Mouse (Mus musculus) central nervous system, embryonic 18 days (tissue): Measurements from ENCODE around the gene Tmem39b. TPM values are rescaled to one million over a fixed set of nuclear protein-coding genes. Genes with fewer than 3 reads are reported as not detected.

Experiments
- polyA plus RNA-seq: library from polyadenylated mRNA; depleted of rRNA; stranded (reverse); fragments of >200 nt; gene quantifications from 2 replicates; pipeline ENCODE4 v1.2.3, GENCODE M21; 2012; rRNA removed

Gene Tmem39b
- polyA plus RNA-seq: 42.1 and 47.1 TPM in 2 replicates

DNA sequence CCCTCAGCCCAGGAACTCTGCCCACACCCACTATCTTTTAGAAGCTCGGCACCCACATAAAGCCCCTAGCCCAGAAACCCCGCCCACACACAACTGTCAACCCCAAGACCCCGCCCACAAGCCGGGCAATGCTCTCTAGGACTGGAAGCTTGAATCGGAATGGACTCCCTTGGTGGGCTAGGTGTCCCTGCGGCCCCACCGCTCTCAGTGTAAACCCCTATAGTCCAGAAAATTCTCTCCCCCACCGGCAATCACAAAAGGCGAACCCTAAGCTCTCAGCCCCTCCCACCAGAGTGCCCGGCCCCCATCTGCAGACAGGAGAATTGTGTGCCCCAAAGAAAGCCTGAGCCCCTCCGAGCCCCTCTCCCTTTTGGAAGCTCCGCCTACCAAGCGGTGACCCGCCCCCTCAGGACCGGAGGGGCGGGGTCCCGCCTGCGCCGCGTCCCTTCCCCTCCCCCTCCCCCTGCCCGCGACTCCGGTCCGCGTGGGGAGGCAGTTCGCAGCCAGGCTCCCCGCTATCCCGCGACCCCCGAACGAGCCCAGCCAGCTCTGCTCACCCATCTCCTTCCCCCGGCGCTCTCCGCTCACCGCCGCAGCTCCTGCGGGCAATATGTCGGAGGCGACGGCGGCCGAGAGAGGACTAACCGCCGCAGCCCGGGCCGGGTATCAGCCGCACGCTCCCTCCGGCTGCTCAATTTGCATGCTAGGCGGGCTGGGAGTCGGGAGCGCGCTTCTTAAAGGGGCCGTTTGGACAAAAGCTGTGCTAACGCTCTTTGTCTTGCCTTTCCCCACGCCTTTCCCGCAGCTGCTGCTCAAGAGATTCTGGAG, at the start of gene Tmem39b:
TSS of gene Tmem39b (minus strand) at position 681 of the 828 bp plus-strand sequence.

DNA sequence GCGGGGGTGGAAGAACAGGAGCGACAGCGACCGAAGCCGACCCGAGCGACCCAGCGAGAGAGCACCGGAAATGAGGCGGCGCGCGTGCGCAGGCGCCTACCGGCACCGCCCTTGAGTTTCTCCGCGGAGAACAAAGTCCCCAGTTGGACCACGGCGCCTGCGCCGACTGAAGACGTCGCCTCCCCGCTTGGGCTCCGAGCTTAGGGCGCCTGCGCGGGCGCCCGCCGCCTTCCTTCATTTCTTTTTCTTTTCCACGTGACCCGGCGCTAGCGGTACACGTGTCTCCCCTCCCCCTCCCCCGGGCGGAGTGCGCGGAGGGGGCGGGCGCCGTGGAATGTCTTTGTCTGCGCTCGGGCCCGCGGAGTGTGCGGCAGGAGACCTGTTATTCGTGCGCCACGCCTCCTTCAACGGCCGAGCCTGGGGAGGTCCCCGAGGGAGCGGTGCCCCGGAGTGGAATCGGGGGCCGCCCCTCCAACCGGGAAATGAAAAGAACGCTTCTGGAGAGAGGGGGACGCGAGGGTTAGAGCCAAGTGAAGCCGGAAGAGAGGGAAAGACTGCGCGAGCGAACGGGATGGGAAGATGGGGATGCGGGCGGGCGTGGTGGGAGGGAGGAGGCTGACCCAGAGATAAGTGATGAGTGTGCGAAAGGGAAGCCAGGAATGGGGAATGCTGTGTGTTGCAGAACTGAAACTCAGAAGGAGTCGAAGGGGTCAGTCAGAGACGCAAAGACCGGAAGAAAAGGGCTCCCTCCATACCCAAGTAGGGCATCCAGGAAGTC, 45.8 kb upstream of the Tmem39b start, which contains the start of gene Khdrbs1:
TSS of gene Khdrbs1 (minus strand) at position 72 of the 778 bp plus-strand sequence.

DNA sequence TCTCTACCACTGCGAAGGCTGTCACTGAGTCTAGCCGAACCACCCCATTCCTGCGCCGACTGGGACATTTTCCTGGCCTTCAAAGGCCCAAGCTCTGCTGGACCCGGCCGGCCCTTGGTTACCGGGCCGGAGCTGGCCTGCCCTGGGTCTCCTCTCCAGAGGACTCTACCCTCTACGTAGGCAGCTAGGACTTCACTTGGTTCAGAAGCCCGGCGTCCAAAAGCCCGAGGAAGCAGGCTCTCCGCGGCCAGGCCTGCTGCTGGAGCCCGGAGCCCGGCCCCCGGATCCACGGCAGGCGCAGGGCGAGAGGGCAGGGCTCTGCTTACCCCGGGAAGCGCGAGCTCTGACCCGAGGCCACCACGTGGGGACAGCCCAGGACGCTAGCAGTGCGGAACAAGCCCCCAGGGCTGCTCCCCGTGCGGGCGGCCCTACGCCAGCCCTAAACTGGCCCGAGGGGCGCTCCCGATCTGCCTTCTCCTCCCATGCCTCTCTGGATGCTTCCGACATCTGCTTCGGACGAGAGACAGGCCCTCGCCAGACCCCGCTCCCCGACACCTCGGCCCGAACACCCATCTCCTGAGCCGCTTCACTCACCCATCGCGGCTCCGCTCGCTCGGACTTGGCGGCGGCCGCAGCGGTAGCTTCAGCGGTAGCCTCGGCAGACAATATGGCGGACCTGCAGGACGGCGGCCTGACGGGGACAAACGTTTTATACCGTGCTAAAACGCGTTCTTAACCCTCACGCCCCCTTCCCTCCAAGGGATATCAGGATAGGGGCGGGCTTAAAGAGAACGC, 24.4 kb downstream of the Tmem39b start, which contains the start of gene Kpna6:
TSS of gene Kpna6 (minus strand) at position 685 of the 795 bp plus-strand sequence.

DNA sequence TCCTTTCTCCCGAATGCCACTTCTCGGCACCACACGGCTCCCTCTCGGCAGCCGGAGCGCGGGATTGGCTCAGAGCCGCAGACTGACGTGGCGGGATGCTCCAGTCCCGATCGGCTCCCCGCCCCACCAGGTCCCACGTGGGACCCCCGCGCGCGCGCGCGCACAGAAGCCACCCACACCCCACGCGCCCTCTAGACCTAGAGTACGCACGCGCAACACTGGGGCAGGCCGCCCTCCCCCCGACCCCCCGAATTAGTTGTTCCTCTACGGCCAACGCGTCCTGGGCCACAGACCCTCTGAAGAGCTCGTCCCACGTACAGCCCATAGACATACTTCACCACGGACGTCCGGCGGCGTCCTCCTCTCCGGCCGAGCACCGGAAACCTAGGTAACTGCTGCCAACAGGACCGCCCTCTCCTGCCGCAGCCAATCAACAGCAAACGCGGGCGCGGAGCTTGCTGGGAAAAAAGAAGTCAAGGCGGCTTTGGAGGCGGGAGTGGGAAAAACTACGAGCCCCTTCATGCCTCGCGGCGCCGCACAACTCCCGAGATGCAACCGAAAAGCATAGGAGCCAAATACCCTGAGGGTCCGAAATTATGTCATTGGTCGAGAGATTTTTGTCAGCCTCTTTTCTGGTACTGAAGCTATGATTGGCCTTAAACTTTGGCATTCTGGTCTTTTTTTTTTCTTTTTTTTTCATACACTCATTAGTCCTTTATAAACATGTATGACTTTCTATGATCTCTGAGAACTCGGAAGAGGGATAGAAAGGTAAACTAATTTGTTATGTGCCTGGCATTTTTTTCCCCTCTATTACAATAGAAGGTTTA, 55.8 kb downstream of the Tmem39b start, which contains the start of gene Txlna:
TSS of gene Txlna (minus strand) at position 428 of the 830 bp plus-strand sequence.

Other genes with a start within 250 kb of the Tmem39b start
- gene Bsdc1, start 235.3 kb downstream of the Tmem39b start, polyA plus RNA-seq: 16.2 and 21.8 TPM in 2 replicates
- 0.41 and 0.62 TPM in 2 replicates for gene Tssk3, start 205.8 kb downstream of the Tmem39b start, polyA plus RNA-seq
- gene Fam229a, start 205.6 kb downstream of the Tmem39b start, polyA plus RNA-seq: 0.74 and 0.80 TPM in 2 replicates
- 1,413 and 1,583 TPM in 2 replicates for gene Marcksl1, start 183.3 kb downstream of the Tmem39b start, polyA plus RNA-seq
- 93.2 and 95.2 TPM in 2 replicates for gene Hdac1, start 154.1 kb downstream of the Tmem39b start, polyA plus RNA-seq
- 14.9 and 16.0 TPM in 2 replicates for gene Lck, start 123.2 kb downstream of the Tmem39b start, polyA plus RNA-seq
- 0.43 and 0.70 TPM in 2 replicates for gene Fam167b, start 118.3 kb downstream of the Tmem39b start, polyA plus RNA-seq
- 287 and 302 TPM in 2 replicates for gene Eif3i, start 96.2 kb downstream of the Tmem39b start, polyA plus RNA-seq
- 150 and 156 TPM in 2 replicates for gene Tmem234, start 96.2 kb downstream of the Tmem39b start, polyA plus RNA-seq
- 4.7 and 5.5 TPM in 2 replicates for gene Dcdc2b, start 82.6 kb downstream of the Tmem39b start, polyA plus RNA-seq
- 32.2 and 33.4 TPM in 2 replicates for gene Iqcc, start 77.7 kb downstream of the Tmem39b start, polyA plus RNA-seq
- 157 and 167 TPM in 2 replicates for gene Ccdc28b, start 72.9 kb downstream of the Tmem39b start, polyA plus RNA-seq
- 41.8 and 43.0 TPM in 2 replicates for gene Txlna, start 55.8 kb downstream of the Tmem39b start, polyA plus RNA-seq
- 43.4 and 44.3 TPM in 2 replicates for gene Kpna6, start 24.1 kb downstream of the Tmem39b start, polyA plus RNA-seq
- gene Khdrbs1, start 45.5 kb upstream of the Tmem39b start, polyA plus RNA-seq: 58.4 and 71.5 TPM in 2 replicates
- 66.1 and 70.5 TPM in 2 replicates for gene Ptp4a2, start 114.4 kb upstream of the Tmem39b start, polyA plus RNA-seq
- gene Spocd1, start 232.4 kb upstream of the Tmem39b start, polyA plus RNA-seq: 0.06 and 0.09 TPM in 2 replicates